Mouse (Mus musculus) heart, embryonic 10.5 days (tissue): Measurements from ENCODE around the gene Stx2. TPM values are rescaled to one million over a fixed set of nuclear protein-coding genes. Genes with fewer than 3 reads are reported as not detected.

ENCODE experiments used
- polyA plus RNA-seq: library from polyadenylated mRNA; unstranded; fragments of >200 nt; fragmentation: Nextera tagmentation; extraction: Ambion mirVana; gene quantifications from 2 replicates; pipeline ENCODE4 v1.2.1, GENCODE M21; 2016

The Stx2 gene
- polyA plus RNA-seq, 1 experiment from 2014 or later: 23.9 TPM

Other genes starting within 250 kb of the Stx2 start
- gene Rimbp2, start 55.1 kb downstream of the Stx2 start, polyA plus RNA-seq: 0.20 and 0.55 TPM in 2 replicates
- gene Ran, start 11.5 kb upstream of the Stx2 start, polyA plus RNA-seq: 581 and 755 TPM in 2 replicates
- 0.11 and 0.26 TPM in 2 replicates for gene Adgrd1, start 88.2 kb upstream of the Stx2 start, polyA plus RNA-seq